Mouse (Mus musculus): Measurements from ENCODE around the gene Lypd8. TPM values are rescaled to one million over a fixed set of nuclear protein-coding genes. Genes with fewer than 3 reads are reported as not detected.

The Lypd8 gene
- total RNA-seq (2023), result not detected in 4 replicates

GRCm38 (mm10) chr11:58378763-58379278, at the start of gene Lypd8:
Gene Lypd8, plus strand, starts transcription at chr11:58379043.

DNA sequence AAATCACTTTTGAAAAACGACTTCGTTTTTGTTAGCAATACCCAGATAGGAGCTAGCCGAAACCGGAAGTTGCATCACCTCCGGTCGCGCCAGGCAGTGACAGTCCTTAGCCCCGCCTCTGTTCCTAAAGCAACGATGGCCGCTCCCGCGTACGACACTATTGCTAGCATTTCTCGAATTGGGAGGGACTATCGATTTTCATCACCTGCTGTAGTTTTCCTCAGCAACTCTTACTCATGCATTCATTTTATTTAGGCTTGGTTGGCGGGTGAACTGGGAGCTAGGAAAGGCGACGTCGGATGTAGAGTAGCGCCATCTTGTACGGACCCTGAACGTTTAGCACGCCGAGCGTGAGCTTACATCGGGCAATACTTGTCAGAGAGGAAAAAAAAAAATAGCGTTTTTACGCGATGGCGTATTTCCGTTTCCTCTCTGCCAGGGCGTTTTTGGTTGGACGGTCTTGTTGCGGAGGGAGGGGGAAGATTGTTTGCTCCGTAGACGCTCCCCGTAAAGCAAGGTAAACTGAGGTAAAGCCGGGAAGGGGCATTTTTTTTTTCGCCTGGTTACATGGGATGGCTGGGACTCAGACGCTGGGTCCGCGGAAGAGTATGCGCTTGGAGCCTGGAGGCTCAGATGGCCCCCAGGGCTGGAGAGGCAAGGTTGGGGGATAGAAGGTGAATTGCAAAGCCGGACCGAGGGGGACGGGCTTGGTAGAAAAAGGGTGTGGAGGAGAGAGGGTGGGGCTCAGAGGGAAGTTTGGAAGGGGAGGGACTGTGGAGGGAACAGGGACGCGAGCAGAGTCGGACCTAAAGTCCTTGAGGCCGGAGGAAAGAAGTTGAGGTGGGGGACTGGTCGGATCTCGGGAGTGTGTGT, 48.3 kb upstream of the Lypd8 start, which contains the start of the genes Zfp672 and Sh3bp5l:
TSS of gene Zfp672 (minus strand) at position 64 of the 873 bp plus-strand sequence.
TSS of gene Sh3bp5l (plus strand) at position 449 of the 873 bp plus-strand sequence.

GRCm38 (mm10) chr11:58420815-58421214, 42.0 kb downstream of the Lypd8 start, which contains the start of gene 1810065E05Rik:
Gene 1810065E05Rik, plus strand, starts transcription at chr11:58421111.

DNA sequence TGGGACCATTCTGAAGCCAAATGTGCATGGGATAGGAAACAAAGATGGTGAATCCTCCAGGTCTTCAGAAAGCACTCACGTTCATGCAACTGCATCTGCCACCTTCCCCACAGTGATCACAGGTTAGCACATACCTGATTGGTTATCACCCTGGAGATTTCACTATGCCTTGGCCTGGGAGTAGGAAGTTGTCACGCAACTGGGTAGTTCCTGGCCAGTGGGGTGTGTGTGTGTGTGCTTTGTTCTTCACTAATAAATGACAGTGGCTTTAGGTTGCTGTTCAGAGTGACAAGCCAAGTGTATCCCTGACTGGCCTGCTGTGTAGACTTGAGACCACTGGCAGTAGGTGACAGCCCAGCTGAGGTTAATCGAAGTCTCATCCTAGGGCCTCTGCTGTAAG, 53.4 kb downstream of the Lypd8 start, which contains the start of gene Gm12253:
TSS of gene Gm12253 (plus strand) at position 301 of the 400 bp plus-strand sequence.

Other genes starting within 250 kb of the Lypd8 start
- gene Gemin5, start 210.5 kb upstream of the Lypd8 start, total RNA-seq (2023), result 18.9 to 21.6 TPM (median 21.0 TPM) in 4 replicates
- 20.1 to 24.9 TPM (median 20.9 TPM) in 4 replicates for gene Mrpl22, start 207.4 kb upstream of the Lypd8 start, total RNA-seq (2023)
- 14.5 to 18.3 TPM (median 15.9 TPM) in 4 replicates for gene Igtp, start 179.5 kb upstream of the Lypd8 start, total RNA-seq (2023)
- 5.5 to 7.1 TPM (median 6.5 TPM) in 4 replicates for gene Irgm2, start 179.4 kb upstream of the Lypd8 start, total RNA-seq (2023)
- gene 4930438A08Rik, start 104.2 kb upstream of the Lypd8 start, total RNA-seq (2023), result not detected in 4 replicates
- 28.3 to 34.6 TPM (median 29.4 TPM) in 4 replicates for gene Zfp692, start 72.0 kb upstream of the Lypd8 start, total RNA-seq (2023)
- 30.6 to 35.1 TPM (median 33.0 TPM) in 4 replicates for gene Zfp672, start 48.7 kb upstream of the Lypd8 start, total RNA-seq (2023)
- 21.8 to 27.3 TPM (median 23.7 TPM) in 4 replicates for gene Sh3bp5l, start 48.3 kb upstream of the Lypd8 start, total RNA-seq (2023)
- gene 1810065E05Rik, start 42.1 kb downstream of the Lypd8 start, total RNA-seq (2023), result not detected in 4 replicates
- gene Gm12253, start 53.5 kb downstream of the Lypd8 start, total RNA-seq (2023), result not detected in 4 replicates
- gene Lypd9, start 73.9 kb downstream of the Lypd8 start, total RNA-seq (2023), result not detected in 4 replicates
- gene Olfr30, start 83.2 kb downstream of the Lypd8 start, total RNA-seq (2023), result not detected in 4 replicates
- gene Olfr332, start 113.5 kb downstream of the Lypd8 start, total RNA-seq (2023), result not detected in 4 replicates
- not detected in 4 replicates for gene Olfr331, start 123.5 kb downstream of the Lypd8 start, total RNA-seq (2023)
- not detected in 4 replicates for gene Olfr330, start 155.8 kb downstream of the Lypd8 start, total RNA-seq (2023)
- gene Olfr329-ps, start 167.4 kb downstream of the Lypd8 start, total RNA-seq (2023), result not detected in 4 replicates
- 0.18 to 0.48 TPM (median 0.25 TPM) in 4 replicates for gene Olfr328, start 176.6 kb downstream of the Lypd8 start, total RNA-seq (2023)
- not detected in 4 replicates for gene Olfr224, start 191.5 kb downstream of the Lypd8 start, total RNA-seq (2023)
- not detected in 4 replicates for gene Olfr325, start 198.7 kb downstream of the Lypd8 start, total RNA-seq (2023)
- gene Olfr324, start 216.1 kb downstream of the Lypd8 start, total RNA-seq (2023), result not detected in 4 replicates
- gene 2210407C18Rik, start 237.0 kb downstream of the Lypd8 start, total RNA-seq (2023), result not detected in 4 replicates

All from B cell, adult 62 days (primary cell).